Mouse (Mus musculus): ENCODE results near the gene Pkig. TPM values are rescaled to one million over a fixed set of nuclear protein-coding genes. Genes with fewer than 3 reads are reported as not detected.
"Not testable (repeated sequence)": the region's sequence is repeated elsewhere in the genome, so short reads cannot be mapped to it uniquely, and the experiment has no call there.

Gene Pkig
- polyA plus RNA-seq, 1 experiment from 2014 or later, result 187 TPM

- H3K4me1 ChIP-seq (ENCODE audit: insufficient read depth, low read length), result no peaks in the 10 kb centered on the region
- no peak overlapping the region for H3K4me2 ChIP-seq (replicated peaks; ENCODE audit: low read depth, low read length)
- no peak overlapping the region for H3K4me3 ChIP-seq (ENCODE audit: low read length)
- peaks cover 64% of the 10 kb centered on the region for H3K36me3 ChIP-seq (ENCODE audit: insufficient read depth, low read length)
- WGBS, result 91% methylated on average over 4 of the region's 4 CpGs
- H3K9me3 ChIP-seq (ENCODE audit: low read length), result no peaks in the 10 kb centered on the region
- no peak overlapping the region for H3K9ac ChIP-seq (replicated peaks; ENCODE audit: low read length)
- no peak overlapping the region for H3K27ac ChIP-seq (ENCODE audit: low read length)
- no peak for ATAC-seq (ENCODE audit: low FRiP score, low TSS enrichment)
- no peaks in the 10 kb centered on the region for H3K27me3 ChIP-seq (ENCODE audit: insufficient read depth, low read length)
These were observed 40.3 kb upstream of the Pkig start for GRCm38 (mm10) chr2:163617874-163618273.

- H3K9ac ChIP-seq (replicated peaks; ENCODE audit: low read length), result no peak overlapping the region
- H3K36me3 ChIP-seq (ENCODE audit: insufficient read depth, low read length), result peaks cover 57% of the 10 kb centered on the region
- 88% methylated on average over 8 of the region's 8 CpGs for WGBS
- H3K9me3 ChIP-seq (ENCODE audit: low read length), result no peaks in the 10 kb centered on the region
- no peak for ATAC-seq (ENCODE audit: low FRiP score, low TSS enrichment)
- no peaks in the 10 kb centered on the region for H3K4me1 ChIP-seq (ENCODE audit: insufficient read depth, low read length)
- no peak overlapping the region for H3K27ac ChIP-seq (ENCODE audit: low read length)
- no peak overlapping the region for H3K4me3 ChIP-seq (ENCODE audit: low read length)
- no peaks in the 10 kb centered on the region for H3K27me3 ChIP-seq (ENCODE audit: insufficient read depth, low read length)
- no peak overlapping the region for H3K4me2 ChIP-seq (replicated peaks; ENCODE audit: low read depth, low read length)
These were observed 37.7 kb upstream of the Pkig start for GRCm38 (mm10) chr2:163620451-163620850.

DNA sequence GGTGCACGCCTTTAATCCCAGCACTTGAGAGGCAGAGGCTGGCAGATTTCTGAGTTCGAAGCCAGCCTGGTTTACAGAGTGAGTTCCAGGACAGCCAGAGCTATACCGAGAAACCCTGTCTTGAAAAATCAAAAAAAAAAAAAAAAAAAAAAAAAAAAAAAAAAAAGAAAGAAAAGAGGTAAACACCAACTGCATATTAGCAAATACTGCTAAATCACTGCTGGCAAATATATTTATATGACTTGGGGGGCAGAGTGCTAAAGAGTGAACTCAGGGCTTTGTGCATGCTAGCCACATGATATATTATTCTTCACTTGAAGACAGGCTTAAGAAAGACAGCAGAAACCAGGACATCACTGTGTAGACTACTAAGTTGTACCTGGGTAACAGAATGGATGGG is 36.8 kb upstream of the Pkig start:
- not testable (repeated sequence) for ATAC-seq (ENCODE audit: low FRiP score, low TSS enrichment); H3K4me2 ChIP-seq (replicated peaks; ENCODE audit: low read depth, low read length); H3K27me3 ChIP-seq (ENCODE audit: insufficient read depth, low read length); H3K27ac ChIP-seq (ENCODE audit: low read length); H3K4me1 ChIP-seq (ENCODE audit: insufficient read depth, low read length); H3K4me3 ChIP-seq (ENCODE audit: low read length); H3K9me3 ChIP-seq (ENCODE audit: low read length); H3K9ac ChIP-seq (replicated peaks; ENCODE audit: low read length)
- H3K36me3 ChIP-seq (ENCODE audit: insufficient read depth, low read length), result peaks cover 56% of the 10 kb centered on the region
- 94% methylated on average over 3 of the region's 3 CpGs for WGBS

- Histone ChIP-seq H3K27ac (ENCODE audit: low read length) (no peak overlapping the region), H3K4me1 (ENCODE audit: insufficient read depth, low read length) (no peaks in the 10 kb centered on the region), H3K9me3 (ENCODE audit: low read length) (no peaks in the 10 kb centered on the region), H3K4me2 (replicated peaks; ENCODE audit: low read depth, low read length) (no peak overlapping the region), H3K36me3 (ENCODE audit: insufficient read depth, low read length) (peaks cover 63% of the 10 kb centered on the region), H3K9ac (replicated peaks; ENCODE audit: low read length) (no peak overlapping the region), H3K27me3 (ENCODE audit: insufficient read depth, low read length) (no peaks in the 10 kb centered on the region), H3K4me3 (ENCODE audit: low read length) (no peak overlapping the region)
- ATAC-seq (ENCODE audit: low FRiP score, low TSS enrichment), result no peak
- 95% methylated on average over 4 of the region's 4 CpGs for WGBS
These were observed 27.0 kb upstream of the Pkig start for GRCm38 (mm10) chr2:163631223-163631622.

- Histone ChIP-seq H3K4me2 (replicated peaks; ENCODE audit: low read depth, low read length) (no peak overlapping the region), H3K27ac (ENCODE audit: low read length) (no peak overlapping the region), H3K4me1 (ENCODE audit: insufficient read depth, low read length) (no peaks in the 10 kb centered on the region), H3K36me3 (ENCODE audit: insufficient read depth, low read length) (peaks cover 58% of the 10 kb centered on the region), H3K9ac (replicated peaks; ENCODE audit: low read length) (no peak overlapping the region), H3K27me3 (ENCODE audit: insufficient read depth, low read length) (no peaks in the 10 kb centered on the region), H3K4me3 (ENCODE audit: low read length) (no peak overlapping the region), H3K9me3 (ENCODE audit: low read length) (no peaks in the 10 kb centered on the region)
- WGBS, result 97% methylated on average over 2 of the region's 2 CpGs
- no peak for ATAC-seq (ENCODE audit: low FRiP score, low TSS enrichment)
These were observed 26.5 kb upstream of the Pkig start for GRCm38 (mm10) chr2:163631715-163632114.

GRCm38 (mm10) chr2:163634211-163634610 is 24.0 kb upstream of the Pkig start:
- WGBS, result 81% methylated on average over 2 of the region's 2 CpGs
- H3K27me3 ChIP-seq (ENCODE audit: insufficient read depth, low read length), result no peaks in the 10 kb centered on the region
- no peaks in the 10 kb centered on the region for H3K9me3 ChIP-seq (ENCODE audit: low read length)
- H3K4me2 ChIP-seq (replicated peaks; ENCODE audit: low read depth, low read length), result no peak overlapping the region
- no peak overlapping the region for H3K27ac ChIP-seq (ENCODE audit: low read length)
- no peak overlapping the region for H3K9ac ChIP-seq (replicated peaks; ENCODE audit: low read length)
- ATAC-seq (ENCODE audit: low FRiP score, low TSS enrichment), result no peak
- 0 out of 2 replicates have a peak, but pooled peaks cover 2% of the 10 kb centered on the region for H3K4me1 ChIP-seq (ENCODE audit: insufficient read depth, low read length)
- H3K4me3 ChIP-seq (ENCODE audit: low read length), result no peak overlapping the region
- H3K36me3 ChIP-seq (ENCODE audit: insufficient read depth, low read length), result peaks cover 38% of the 10 kb centered on the region

DNA sequence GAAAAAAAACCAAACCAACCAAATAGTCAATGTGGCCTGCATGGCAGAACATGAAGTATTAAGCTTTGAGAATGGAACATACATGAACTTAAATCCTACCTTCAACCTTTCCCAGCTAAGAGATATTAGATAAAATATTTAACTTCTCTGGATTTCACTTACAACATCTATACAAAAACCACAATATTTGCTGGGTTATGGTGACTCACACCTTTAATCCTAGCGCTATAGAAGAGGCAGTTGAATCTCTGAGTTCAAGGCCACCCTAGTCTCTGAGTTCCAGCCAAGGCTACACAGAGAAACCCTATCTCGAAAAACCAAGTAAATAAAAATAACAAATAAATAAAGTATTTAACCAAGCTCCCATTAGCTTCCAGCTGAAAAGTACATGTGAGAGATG is 22.1 kb upstream of the Pkig start:
- Histone ChIP-seq H3K4me3 (ENCODE audit: low read length) (no peak overlapping the region), H3K9me3 (ENCODE audit: low read length) (no peaks in the 10 kb centered on the region), H3K27me3 (ENCODE audit: insufficient read depth, low read length) (no peaks in the 10 kb centered on the region), H3K4me2 (replicated peaks; ENCODE audit: low read depth, low read length) (no peak overlapping the region), H3K9ac (replicated peaks; ENCODE audit: low read length) (no peak overlapping the region), H3K36me3 (ENCODE audit: insufficient read depth, low read length) (peaks cover 23% of the 10 kb centered on the region), H3K27ac (ENCODE audit: low read length) (no peak overlapping the region), H3K4me1 (ENCODE audit: insufficient read depth, low read length) (peaks cover 14% of the 10 kb centered on the region; the same call in 1 of the 2 replicates)
- 92% methylated on average over 2 of the region's 2 CpGs for WGBS
- no peak for ATAC-seq (ENCODE audit: low FRiP score, low TSS enrichment)

- Histone ChIP-seq H3K4me2 (replicated peaks; ENCODE audit: low read depth, low read length) (no peak overlapping the region), H3K9me3 (ENCODE audit: low read length) (no peaks in the 10 kb centered on the region), H3K9ac (replicated peaks; ENCODE audit: low read length) (no peak overlapping the region), H3K27ac (ENCODE audit: low read length) (no peak overlapping the region), H3K4me3 (ENCODE audit: low read length) (no peak overlapping the region), H3K4me1 (ENCODE audit: insufficient read depth, low read length) (peaks cover 27% of the 10 kb centered on the region), H3K36me3 (ENCODE audit: insufficient read depth, low read length) (peaks cover 13% of the 10 kb centered on the region; the same call in 1 of the 2 replicates), H3K27me3 (ENCODE audit: insufficient read depth, low read length) (no peaks in the 10 kb centered on the region)
- no peak for ATAC-seq (ENCODE audit: low FRiP score, low TSS enrichment)
- WGBS, result 37% methylated on average over 5 of the region's 5 CpGs
These were observed 20.4 kb upstream of the Pkig start for GRCm38 (mm10) chr2:163637655-163638266.

- H3K36me3 ChIP-seq (ENCODE audit: insufficient read depth, low read length), result peaks cover 4% of the 10 kb centered on the region; the same call in 1 of the 2 replicates
- no peaks in the 10 kb centered on the region for H3K27me3 ChIP-seq (ENCODE audit: insufficient read depth, low read length)
- no peak for ATAC-seq (ENCODE audit: low FRiP score, low TSS enrichment)
- no peak overlapping the region for H3K4me3 ChIP-seq (ENCODE audit: low read length)
- H3K9ac ChIP-seq (replicated peaks; ENCODE audit: low read length), result no peak overlapping the region
- WGBS, result 87% methylated on average over 3 of the region's 3 CpGs
- H3K27ac ChIP-seq (ENCODE audit: low read length), result peak overlapping the region; percentile 96; the same call in 1 of the 2 replicates
- no peaks in the 10 kb centered on the region for H3K9me3 ChIP-seq (ENCODE audit: low read length)
- H3K4me2 ChIP-seq (replicated peaks; ENCODE audit: low read depth, low read length), result no peak overlapping the region
- H3K4me1 ChIP-seq (ENCODE audit: insufficient read depth, low read length), result peaks cover 41% of the 10 kb centered on the region
These were observed 17.7 kb upstream of the Pkig start for GRCm38 (mm10) chr2:163640493-163640892.

DNA sequence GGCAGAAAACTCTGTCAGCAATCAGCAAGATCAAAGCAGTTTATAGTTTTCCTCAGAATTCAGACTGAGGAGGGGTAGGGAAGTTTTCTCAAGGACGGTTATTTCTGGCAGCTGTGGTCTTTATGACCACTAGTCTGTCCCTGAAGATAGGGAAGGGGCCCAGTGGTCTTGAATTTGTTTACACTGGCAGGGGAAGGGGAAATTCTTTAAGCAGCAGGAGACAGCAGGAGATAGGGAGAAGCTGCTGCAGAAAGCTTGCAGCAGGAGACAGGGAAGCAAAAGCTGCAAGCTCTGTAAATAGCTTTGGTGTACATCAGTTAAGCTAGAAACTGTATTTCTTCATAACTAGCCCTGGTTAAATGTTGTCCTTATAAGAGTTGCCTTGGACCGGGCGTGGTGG is 16.5 kb upstream of the Pkig start:
- Histone ChIP-seq H3K36me3 (ENCODE audit: insufficient read depth, low read length) (peaks cover 3% of the 10 kb centered on the region; the same call in 1 of the 2 replicates), H3K9ac (replicated peaks; ENCODE audit: low read length) (no peak overlapping the region), H3K4me2 (replicated peaks; ENCODE audit: low read depth, low read length) (peak overlapping the region; percentile 11; the same call in 1 of the 2 replicates), H3K27ac (ENCODE audit: low read length) (peak overlapping the region; percentile 96), H3K27me3 (ENCODE audit: insufficient read depth, low read length) (no peaks in the 10 kb centered on the region), H3K4me3 (ENCODE audit: low read length) (no peak overlapping the region), H3K4me1 (ENCODE audit: insufficient read depth, low read length) (peaks cover 41% of the 10 kb centered on the region), H3K9me3 (ENCODE audit: low read length) (no peaks in the 10 kb centered on the region)
- no peak for ATAC-seq (ENCODE audit: low FRiP score, low TSS enrichment)
- 36% methylated on average over 3 of the region's 3 CpGs for WGBS
